Mouse (Mus musculus) monocyte, adult 5-6 weeks (primary cell): ENCODE results near the gene Tnni1. TPM values are rescaled to one million over a fixed set of nuclear protein-coding genes. Genes with fewer than 3 reads are reported as not detected.
A peak's percentile ranks its signal among the peaks of the same experiment; 100 is the strongest.

Experiments
- ATAC-seq: fragments of 153-309, 156-312 bp; replicated peaks from 2 replicates; pipeline ENCODE4 v1.8.0; 2017; ENCODE audit warnings: mild to moderate bottlenecking; ENCODE audit not compliant: low TSS enrichment, insufficient number of reproducible peaks, severe bottlenecking, poor library complexity, low FRiP score
- total RNA-seq: library from RNA; stranded (forward); fragments of 200-1000, 200-491, 200-594 nt; gene quantifications from 3 replicates; pipeline ENCODE4 v1.2.3, GENCODE M21; 2017

Gene Tnni1
- total RNA-seq, 1 experiment from 2014 or later = not detected

DNA sequence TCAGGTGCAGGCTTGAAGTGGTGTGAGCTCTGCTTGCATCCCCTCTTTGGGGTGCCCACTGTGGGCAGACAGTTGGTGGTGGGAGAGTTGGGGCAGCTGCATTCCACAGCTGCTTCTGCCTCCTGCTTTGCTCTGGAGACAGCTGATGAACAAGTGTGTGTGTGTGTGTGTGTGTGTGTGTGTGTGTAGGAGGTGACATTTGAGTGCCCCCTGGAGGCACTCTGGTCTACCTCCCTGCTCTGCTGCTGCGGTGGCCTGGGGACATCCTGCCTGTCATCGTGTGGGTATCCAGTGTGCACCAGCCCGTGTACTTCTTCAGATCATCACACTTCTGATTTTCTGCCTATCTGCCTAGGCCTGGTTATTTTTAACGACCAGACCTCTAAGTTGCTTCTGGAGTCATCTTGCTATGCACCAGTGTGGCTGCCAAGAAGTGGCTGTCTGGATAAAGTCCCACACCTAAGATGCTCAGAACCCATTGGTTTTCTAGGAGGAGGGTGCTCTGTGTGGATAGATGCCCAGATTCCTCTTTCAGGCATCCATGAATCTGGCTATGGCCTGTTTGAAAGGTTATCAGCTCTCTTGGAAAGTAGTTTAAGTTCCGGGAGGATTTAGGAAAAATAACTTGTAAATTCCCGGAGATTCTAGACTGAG lies 55.1 kb downstream of the Tnni1 start:
- ATAC-seq = no peak

DNA sequence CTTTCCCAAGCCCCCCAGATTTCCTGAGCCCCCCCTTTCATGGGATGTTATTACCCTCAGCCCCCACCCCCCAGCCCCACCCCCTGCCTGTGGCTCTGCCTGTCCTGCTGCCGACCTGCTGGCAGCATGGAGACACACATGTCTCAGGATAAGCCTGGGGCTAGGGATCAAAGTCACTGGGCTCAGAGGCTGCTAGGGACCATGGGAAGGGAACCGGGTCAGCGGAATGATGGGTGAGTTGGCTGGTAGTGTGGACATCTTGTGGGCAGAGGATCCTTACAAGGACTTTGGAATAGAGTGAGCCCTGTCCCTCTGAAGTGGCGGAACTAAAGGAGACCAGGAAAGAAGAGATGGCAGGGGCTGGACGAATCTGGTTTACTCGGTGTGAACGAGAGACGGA lies 55.7 kb downstream of the Tnni1 start:
- ATAC-seq = no peak

DNA sequence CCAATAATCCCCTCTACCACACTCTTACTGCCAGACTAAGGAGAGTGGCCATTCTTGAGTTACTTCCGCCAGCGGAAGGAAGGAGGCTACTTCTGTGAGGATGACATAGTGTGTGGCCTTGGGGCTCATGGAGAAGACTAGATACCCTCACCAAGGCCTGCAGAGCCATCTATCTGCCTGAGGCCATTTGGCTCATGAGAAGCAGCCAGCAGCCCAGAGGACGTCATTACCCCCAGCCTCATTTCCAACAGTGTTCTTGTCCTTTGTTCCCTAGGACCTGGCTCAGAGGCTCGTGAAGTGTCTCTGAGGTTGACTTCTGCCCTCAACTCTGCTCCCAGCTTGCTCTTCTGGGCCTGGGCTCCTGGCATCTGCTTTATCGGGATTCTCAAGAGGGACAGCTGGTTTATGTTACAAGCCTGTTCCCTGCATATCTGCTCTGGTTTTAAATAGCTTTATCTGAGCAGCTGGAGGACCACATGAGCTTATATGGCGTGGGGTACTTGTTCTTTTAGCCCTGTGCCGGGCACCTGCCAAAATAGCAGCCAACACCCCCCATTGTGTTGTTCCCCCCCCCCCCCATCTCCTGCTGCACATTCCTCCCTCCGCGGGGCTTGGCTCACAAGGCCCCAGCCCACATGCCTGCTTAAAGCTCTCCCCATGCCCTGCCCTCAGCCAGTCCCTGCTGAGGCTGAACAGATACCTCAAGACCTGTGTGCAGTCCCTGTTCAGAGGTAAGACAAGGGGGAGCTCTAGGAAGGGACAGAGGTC lies 56.7 kb downstream of the Tnni1 start, which contains the start of gene Tnnt2:
Gene Tnnt2 (plus strand): TSS at position 639 of the 768 bp plus-strand sequence.
- ATAC-seq = no peak

DNA sequence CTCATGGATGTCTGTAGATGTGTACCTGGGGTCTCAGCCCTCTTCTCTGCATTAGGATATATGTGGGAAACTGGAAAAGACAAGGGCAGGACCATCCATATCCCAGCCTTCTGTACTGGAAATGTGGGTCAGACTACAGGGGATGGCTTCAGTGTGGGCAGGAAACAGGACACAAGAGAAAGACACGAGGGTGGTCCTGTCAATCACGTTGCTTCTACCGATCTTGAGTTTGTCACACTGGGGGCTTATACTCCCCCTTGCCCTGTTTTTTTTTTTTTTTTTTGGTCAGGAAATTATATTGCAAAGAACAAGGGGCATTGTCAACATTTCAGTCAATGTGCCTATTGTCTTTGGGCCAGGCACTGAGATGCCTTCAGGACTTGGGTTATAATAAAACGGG lies 59.4 kb downstream of the Tnni1 start:
- ATAC-seq = no peak

DNA sequence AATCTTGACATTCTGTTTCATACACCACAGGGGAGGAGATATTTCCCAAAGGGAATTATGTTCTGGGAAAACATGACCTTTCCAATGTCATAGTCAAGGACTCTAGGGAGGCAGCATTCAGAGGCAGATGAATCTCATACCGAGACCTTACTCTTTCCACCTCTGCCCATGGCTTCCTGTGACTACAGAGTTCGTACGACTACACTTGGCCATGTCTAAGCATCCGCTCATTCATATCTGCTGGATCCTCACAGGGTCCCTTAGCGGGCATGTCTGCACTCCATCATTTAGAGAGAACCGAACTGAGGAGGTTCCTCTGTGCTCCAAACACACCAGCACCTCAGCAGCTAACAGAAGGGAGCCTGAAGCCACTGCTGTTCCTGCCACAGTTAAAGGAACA lies 59.8 kb downstream of the Tnni1 start:
- no peak for ATAC-seq

DNA sequence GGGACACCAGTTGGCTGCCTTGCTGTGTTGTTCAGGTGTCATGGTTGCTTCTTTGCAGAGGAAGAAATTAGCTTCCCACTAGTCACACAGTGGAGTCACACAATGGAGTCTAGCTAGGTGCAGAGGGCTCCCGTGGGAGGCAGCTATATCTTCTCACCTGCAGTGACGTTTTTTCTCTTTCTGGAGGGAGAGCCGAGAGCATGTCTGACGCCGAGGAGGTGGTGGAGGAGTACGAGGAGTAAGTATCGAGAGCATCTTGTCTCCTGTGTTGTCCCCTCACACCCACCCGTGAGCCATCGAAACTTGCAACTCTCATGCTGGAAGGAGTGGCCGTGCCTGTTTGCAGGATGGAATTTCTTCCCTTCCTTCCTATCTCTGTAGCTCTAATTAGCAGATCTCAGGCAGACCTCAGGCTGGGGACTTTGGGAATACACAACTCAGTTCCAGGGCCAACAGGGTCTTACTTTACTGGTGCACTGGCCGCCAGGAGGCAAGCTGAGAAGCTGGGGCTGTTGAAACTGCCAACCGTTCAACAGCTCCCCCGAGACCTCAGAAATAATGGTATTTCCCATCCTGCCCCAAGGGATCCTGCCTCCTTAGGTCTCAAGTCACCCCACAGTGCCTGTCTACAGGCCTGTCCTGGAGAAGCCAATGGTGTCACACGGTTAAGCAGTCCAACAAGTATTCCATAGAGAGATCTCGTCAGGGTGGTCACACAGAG lies 61.6 kb downstream of the Tnni1 start:
- no peak for ATAC-seq

DNA sequence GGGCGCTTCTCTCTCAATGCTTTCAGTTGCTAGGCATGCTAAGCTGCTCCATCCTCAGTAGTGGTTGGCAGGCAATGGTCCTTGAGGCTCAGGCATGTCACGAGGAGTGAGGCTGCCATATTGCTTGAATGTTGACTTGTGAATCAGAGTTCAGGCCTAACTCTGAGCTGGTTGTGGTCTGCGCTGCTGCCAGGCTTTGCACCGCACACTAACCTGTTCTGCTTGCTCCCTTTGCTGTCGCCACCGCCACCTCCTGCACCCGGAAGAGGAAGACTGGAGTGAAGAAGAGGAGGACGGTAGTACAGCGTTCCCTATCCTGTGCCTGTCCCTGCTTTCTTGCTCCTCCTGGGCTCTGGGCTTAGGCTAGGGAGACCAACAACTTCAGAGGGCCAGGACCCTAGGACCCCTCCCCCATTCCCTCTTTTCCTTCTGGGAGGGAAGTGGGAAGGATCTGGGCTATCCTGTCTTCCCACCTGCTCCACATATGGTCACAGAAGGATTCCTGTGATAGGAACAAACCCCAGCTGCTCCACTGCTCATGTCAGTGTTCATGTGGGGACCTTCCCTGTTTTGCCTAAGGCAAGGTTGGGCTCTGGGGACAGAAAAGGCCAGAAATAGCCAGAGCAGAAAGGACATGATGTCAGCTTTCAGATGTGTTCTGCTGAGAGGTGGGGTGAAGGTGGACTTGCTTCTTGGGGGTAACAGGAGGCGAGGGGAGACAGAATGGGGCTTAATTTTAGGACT lies 64.5 kb downstream of the Tnni1 start:
- 0 out of 2 replicates have a peak, but pooled peaks have one; percentile 22 for ATAC-seq

DNA sequence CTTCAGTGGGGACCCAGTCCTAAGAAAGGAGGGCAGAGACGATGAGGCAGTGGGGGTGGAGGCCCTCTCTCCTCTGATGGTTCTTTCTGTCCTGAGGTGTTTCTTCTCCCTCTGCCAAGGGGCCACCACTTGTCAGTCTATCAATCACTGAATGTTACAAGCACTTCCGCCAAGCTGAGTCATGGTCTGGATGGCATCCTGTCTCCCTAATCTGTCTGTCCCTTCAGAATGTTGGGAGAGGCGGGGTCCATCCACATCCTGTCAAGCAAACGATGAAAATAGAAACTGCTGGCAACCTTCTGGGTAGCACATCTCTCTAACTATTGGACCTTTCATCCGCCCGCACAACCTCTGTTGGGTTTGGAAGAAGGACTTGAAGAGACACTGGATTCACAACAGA lies 65.2 kb downstream of the Tnni1 start:
- no peak for ATAC-seq

DNA sequence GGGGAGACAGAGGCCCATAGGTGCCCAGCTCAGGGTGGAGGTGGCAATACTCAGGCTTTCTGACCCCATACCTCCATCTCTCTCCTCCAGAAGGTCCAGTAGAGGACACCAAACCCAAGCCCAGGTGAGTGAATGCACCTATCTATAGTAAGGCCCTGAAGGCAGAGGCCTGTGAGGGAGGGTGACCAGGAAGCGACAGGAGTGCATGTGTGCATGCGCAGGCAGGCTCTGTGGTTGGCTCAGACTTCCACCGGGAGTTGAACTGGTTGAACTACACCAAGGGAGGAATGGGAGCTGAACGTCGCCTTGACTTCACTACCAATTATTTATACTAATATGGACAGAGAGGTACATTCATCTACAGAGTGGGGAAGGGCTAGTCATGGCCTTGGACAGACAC lies 67.4 kb downstream of the Tnni1 start:
- no peak for ATAC-seq

DNA sequence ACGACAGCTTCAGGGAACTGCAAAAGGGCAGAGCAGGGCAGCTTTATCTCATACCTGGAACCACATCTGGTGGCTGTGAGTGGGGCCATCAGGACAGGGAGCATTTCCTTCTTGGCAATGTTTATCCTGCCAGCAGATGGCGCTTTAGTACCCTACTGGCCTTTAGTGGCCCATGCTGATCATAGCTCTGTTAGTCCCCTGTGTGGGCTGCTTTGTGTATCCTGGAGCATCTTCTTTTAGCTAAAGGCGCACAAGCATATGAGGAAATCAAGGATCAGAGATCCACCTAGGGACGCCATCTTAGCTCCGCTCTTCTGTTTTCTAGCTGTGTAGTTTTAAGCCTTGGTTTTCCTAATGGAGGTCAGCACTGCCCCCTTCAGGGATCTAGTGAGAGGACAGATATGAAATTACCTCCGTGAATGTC lies 67.9 kb downstream of the Tnni1 start:
- no peak for ATAC-seq

DNA sequence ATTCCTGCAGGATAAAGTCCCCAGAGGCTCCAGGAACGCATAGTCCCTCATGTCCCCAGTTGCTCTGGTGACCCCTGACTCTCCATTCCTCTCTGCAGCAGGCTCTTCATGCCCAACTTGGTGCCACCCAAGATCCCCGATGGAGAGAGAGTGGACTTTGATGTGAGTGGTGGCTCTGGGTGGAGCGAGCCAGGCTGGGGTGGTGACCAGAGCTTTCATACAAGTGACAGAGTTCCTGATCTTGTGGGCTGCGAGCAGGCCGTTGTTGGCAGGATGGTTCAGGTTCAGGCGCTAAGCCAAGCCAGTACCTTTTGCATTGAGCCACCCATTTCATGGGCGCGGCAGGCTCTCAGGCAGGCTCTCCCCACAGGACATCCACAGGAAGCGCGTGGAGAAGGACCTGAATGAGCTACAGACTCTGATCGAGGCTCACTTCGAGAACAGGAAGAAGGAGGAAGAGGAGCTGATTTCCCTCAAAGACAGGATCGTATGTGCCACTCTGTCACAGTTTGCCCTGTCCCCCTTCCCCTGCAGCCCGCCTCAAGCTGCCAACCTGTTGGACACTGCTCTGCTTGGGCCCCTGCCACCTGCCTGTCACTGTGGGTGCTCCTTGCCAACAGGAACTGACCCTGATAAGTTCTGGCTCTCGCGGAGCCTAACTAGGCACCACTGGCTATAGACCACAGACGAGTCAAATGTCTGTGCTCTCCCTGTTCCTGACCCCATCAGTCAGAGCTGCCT lies 68.5 kb downstream of the Tnni1 start:
- ATAC-seq = no peak

DNA sequence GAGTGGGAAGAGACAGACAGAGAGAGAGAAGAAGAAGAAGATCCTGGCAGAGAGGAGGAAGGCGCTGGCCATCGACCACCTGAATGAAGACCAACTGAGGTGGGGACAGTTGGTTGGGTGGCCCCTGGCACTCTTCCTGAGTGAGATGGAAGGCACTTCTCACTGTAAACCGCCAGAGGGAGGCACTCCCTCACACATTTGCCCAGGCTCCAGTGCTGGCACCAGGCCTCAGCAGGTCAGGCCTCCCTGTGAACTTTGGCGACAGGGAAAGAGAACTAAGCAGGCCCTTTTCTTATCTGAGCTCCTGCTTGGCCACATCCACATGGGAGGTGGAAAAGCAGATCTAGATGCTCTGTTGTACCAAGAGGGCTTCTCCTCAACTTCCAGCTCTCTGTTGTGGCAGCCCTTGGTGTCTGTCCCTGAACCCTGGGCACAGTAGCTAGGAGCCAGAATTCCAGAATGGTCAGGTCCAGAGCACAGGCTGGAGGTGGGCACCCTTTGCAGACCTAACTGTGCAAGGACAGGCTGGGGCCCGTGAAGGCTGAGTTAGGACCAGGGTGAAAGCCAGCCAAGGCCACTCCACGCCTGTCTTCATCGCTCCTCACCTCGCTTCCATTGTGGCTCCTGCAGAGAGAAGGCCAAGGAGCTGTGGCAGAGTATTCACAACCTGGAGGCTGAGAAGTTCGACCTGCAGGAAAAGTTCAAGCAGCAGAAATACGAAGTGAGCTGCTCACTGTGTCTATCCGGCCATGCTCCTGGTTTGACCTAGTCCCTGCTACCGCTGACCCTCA lies 71.7 kb downstream of the Tnni1 start:
- ATAC-seq = no peak

DNA sequence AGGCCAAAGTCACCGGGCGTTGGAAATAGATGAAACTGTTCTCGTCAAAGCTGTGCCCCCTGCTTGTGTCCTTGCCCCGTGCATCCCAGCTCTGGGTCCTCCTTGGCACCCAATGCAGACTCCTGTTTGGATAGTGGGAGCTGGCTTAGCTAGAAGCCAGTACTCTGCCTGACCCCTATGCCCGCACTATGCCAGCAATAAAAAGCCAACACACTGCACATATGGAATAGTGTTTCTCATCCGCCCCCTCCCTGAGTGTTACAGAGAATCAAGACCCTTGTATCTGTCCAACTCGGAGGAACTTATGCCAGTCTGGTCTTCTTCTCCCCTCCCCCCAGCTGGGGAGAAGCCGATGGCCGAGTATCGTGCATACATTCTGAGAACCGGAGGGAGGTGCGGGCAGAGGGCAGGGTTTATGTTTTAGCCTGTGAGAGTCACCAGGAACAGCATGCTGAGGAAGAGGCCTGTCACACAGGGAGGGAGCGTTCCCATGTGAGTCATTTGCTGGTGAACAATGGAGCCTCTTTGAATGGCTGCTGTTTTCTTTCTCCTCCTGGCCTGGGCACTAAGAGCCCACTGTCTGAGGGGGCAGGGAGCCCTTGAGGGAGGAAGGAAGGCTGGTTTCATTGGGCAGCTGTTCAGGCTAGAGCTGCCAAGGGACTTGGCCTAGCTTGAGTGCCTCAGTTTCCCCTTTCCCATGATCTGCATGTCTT lies 73.0 kb downstream of the Tnni1 start:
- no peak for ATAC-seq

DNA sequence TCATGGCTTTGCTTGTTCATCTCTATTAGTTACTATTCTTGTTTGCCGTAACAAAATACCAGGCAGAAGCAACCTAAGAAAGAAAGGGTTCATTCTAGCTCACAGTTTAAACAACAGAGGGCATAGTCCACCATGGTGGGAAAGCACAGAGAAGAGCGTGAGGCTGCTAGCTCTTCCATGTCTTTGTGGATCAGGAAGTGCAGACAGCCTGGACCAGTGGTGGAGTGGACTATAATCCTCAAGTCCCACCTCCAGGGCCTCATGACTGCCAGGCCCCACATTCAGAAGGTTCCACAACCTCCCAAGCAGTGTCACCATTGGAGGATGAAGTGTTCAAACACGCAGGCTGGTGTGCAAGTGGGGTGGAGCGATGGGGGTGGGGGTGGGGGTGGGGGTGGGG lies 74.0 kb downstream of the Tnni1 start:
- no peak for ATAC-seq

DNA sequence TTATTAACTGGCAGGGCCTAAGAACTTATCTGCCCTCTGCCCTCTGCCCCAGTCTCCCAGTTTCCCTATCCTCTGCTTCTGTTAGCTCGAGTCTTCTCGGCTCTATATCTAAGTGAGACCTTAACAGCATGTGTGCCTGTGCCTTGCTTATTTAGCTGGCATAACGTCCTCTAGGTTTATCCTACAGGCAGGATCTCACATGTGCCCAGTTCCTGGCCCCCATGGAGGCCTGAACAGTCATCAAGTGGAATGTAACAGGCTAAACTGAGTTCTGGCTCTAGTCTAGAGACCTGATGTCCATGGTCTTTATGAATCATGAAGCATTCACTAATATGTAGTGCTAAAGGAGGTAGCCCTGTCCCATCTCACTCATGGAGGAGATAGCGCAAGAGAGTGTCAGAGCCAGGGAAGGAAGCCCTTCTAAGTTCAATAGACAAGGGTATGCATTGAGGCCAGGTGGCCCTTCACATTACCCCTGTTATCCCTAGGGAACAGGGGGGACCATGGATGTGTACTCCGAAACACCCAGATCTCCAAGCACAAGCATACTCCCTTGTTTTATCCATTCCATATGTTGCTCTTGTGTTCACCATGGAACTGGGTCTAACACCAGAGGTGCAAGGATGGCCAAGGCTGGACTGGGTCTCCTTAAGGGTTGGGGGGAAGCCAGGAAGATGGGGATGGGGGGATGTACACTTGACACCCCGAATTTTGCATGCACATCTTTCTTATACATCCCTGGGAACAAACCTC lies 75.5 kb downstream of the Tnni1 start:
- ATAC-seq = no peak

DNA sequence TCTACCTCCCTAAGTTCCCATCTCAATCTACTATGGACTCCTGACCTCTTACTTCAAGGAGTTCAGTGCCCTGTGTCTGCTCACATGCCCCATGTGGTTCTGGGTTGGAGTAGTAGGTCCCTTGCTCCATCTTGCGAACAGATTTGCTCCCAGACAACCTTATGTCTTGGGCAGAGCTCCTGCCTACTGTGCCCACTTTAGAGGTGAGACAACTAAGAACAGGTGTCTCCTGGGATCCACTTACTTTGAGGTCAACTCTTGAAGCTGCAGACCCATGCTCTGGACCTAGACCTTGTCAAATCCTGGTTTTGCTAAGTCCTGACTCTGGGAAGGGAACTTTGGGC lies 76.1 kb downstream of the Tnni1 start:
- no peak for ATAC-seq

DNA sequence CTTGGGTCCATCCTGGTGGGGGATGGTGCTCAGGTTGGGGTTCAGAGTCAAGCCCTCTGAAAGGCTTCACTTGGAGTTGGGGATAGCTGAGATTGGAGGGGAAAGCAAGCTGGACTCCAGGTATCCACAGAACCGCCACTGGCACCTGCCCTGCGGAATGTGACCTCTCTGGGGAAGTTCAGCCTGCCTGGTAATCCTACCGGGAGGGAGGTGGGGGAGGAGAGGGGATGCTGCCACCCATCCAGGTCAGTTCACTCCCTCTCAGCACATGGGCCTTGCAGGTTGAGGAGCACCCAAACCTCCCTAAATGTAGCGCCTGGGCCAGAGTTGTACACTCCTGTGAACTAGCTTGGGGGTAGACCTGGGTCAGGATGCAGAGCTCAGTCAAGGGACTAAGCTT lies 76.8 kb downstream of the Tnni1 start:
- ATAC-seq = no peak
